Mouse (Mus musculus) skeletal muscle tissue, adult 2 months (tissue): ENCODE results near the gene Sirt6.
A peak's percentile ranks its signal among the peaks of the same experiment; 100 is the strongest.
"Not testable (repeated sequence)": the region's sequence is repeated elsewhere in the genome, so short reads cannot be mapped to it uniquely, and the experiment has no call there.

Experiments
- DNase-seq: peaks from one replicate; pipeline ENCODE4 v3.0.0-alpha.2; 2012; ENCODE audit warnings: low read depth, low spot score

The Sirt6 gene

DNA sequence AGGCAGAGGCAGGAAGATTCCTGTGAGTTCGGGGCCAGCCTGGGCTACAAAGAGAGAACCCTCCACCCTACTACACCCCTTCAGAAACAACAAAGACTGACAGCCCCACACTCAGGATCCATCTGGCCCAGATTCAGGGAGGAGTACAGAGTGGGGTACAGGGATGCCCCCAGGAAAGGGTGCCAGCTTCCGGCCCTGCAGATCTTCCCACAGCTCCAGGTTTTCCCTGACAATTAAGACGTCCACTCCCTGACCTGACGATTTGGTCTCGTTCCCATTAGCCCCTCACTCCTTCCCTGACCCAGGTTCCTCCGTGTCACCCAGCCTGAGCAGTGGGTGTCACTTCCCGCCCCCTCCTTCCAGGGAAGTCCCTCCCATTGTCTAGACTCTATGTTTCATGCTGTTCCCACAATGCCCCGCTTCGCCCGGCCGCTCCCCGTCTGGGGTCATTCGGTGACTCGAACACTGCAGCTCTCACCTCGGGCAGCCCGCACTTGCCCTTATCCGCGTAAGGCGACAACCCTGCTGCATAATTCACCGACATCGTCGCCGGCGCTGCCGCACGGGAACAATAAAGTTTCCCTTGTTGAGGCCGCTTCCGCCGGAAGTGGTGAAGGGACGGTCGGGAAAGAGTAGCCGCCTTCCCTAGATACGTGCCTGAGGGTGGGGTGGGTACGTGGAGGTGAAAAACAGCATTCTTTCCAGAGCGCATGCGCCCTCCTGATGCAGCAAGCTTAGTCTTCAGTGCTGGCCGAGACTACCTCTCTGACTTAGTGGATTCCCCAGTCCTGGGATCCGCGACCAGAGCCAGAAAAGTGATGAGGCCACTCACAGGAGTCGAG, at the start of gene Sirt6:
Gene Sirt6, minus strand, starts transcription at position 804 of the 842 bp plus-strand sequence.
- DNase-seq: peak; percentile 97

DNA sequence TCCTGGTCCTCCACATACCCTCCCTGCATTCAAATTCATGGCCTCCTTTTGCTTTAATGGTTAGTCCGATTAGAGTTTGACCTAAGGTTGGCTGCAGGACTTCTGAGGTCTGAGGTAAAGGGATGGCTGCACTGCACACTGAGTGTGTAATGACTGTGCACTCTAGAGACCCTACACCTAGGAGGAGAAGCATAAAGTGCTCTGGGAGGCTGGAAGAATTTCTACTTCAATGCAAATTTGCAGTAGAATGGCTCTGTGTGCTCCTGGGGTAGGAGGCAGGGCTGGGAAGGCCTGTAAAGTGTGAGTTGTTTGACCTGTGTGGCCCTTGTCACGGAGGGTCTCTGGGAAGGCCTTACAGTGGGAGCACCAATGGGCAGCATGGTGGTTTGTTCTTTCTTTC, 28.6 kb upstream of the Sirt6 start:
- no peak for DNase-seq

DNA sequence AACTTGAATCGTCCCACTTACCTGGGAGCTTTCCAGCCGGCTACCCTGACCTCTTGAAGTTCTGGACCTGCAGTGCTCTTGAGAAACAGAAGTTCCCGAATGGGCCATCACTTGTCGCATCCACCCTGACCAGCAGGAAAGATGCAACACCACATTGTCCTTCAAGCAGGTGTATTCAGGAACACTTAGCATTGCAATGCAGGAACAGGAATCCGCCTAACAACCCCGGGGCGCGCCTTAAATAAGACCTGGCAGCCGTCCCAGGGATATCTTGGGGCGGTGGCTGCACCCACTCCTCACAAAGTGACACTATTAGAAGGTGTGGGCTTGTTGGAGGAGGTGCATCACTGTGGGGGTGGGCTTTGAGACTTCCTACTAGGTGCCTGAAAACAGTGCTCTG, 27.6 kb upstream of the Sirt6 start:
- no peak for DNase-seq

DNA sequence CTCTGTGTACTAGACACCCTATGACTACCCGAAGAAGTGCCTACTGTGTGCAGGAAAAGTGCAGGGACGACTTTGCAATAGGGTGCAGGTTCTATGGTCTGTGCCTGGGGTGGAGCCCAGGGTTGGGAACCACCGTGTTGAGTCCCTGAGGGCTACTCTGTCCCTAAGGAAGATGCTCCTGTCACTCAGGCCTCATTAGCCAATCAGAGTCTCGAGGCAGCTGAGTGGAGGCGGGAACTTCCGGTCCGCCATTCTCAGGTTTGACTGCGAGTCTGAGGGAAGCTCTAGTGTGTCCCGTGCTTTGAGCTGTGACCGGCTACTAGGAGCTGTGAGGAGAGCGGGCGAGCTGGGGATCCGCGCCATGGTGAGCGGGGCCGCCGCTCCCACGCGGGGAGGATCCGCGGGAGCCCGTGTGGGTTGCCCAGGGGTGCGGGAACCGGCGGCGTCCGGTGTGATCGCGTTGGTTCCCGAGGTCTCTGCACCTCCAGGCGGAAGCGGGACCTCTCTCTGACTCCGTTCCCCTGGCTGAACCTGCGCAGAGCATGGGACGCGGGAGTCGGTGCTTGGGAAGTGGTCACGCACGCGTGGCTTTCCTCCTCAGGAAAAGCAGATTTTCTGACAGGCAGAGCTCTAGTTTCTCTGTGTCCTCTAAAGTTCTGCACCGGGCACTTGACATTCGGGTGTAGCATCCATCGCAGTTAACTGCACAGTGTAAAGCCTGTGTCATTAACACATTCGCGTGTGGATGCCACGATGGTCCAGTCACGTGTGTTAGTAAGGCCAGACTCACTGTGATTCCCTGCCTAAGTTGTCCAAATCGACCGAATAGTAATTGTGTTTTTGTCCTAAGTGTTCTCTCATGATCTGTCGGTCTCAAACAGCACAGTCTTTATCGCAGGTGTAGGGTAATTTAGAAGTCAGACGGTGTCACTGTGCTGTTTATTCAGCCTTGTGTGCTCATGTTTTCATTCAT, 21.5 kb upstream of the Sirt6 start, which contains the start of gene Gm10778:
Gene Gm10778, plus strand, starts transcription at position 257 of the 973 bp plus-strand sequence.
- DNase-seq: peak; percentile 82

DNA sequence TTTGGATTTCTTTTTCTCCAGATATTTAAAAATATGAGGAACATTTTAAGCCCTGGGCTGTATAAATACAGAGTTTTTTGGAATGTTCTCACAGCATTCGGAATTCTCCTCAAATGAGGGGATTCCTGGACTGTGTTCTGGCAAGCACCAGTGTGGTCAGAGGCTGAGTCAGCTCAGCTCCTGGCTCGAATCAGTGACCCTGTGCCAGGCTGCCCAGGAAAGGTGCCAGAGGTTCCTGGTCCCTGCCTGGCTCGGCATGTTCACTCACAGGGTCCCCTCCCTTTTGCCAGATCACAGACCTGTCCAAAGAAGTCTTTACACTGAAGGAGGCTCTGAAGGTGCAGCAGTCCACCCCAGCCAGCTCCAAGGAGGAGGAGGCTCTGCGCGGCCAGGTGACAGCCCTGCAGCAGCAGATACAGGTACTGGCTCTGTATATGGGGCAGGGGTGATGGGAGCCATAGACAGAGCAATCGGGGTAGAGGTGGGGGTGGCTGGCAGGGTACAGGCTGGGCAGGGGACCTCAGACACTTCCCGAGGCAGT, 18.5 kb upstream of the Sirt6 start:
- DNase-seq: no peak

DNA sequence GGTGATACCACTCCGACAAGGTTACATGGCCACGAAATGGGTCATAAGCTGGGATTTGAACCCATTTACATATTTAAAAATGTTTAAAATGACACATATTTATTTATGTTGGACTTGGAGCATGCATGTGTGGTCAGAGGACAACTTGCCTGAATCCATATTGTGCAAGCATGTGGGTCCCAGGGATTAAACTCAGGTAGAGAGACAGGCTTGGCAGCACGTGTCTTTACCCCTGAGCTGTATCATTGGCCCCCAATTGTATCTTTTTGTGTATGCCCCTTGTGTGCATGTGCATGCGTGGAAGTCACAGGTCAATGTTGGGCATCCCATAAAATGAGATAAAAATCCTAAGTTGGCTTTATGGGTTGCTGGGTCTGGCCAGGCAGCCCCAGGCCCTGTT, 17.8 kb upstream of the Sirt6 start:
- DNase-seq: no peak

DNA sequence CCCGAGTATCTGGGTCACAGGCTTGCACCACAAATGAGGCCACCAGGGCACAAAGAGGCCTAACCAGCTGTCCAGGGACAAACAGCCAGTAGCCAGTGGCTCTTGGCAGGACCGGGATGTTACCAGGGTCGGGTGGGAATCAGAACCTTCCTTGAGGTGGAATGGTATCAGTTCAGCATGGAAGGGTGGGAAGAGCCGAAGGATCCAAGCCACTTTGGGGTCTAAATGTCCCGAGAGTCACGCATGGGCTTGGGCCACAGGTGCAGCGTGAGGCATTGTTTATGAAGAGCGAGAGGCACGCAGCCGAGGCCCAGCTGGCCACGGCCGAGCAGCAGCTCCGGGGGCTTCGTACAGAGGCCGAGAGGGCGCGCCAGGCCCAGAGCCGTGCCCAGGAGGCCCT, 17.1 kb upstream of the Sirt6 start:
- no peak for DNase-seq

DNA sequence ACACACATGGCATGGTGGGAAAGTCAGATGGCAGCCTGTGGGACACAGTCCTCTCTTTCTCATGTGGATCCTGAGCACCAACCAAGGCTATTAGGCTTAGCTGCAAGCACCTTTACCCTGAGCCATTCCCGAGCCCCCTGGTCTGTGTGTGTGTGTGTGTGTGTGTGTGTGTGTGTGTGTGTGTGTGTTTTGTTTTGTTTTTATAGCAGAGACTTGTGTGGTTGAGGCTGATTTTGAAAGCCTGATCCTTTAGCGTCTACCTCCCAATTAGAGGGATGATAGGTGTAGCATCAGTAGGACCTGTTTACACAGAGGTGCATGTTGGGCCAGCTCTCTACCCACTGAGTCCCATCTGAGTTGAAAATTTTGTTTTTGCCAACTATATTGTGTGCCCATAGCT, 16.6 kb upstream of the Sirt6 start:
- no peak for DNase-seq

DNA sequence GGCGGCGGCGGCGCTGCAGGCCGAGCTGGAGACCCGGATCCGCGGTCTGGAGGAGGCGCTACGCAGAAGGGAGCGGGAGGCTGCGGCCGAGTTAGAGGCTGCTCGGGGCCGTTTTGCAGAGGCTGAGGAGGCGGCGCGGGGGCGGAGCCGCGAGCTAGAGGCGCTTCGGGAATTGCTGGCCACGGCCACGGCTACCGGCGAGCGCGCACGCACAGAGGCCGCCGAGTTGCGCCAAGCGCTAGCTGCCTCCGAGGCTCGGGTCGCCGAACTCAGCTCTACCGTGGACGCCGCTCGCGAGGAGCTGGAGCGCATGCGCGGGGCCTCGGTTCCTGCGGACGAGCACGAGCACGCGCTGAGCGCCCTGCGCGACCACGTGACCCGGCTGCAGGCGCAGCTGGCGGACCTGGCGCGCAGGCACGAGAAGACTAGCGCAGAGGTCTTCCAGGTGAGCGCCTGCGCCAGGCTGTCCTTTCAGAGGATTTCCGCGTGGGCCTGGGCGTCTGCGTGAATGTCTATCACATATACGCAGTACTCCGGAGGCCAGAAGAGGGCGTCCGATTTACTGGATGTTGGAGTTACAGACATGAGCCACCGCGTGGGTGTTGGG, 16.0 kb upstream of the Sirt6 start:
- peak; percentile 97 for DNase-seq

DNA sequence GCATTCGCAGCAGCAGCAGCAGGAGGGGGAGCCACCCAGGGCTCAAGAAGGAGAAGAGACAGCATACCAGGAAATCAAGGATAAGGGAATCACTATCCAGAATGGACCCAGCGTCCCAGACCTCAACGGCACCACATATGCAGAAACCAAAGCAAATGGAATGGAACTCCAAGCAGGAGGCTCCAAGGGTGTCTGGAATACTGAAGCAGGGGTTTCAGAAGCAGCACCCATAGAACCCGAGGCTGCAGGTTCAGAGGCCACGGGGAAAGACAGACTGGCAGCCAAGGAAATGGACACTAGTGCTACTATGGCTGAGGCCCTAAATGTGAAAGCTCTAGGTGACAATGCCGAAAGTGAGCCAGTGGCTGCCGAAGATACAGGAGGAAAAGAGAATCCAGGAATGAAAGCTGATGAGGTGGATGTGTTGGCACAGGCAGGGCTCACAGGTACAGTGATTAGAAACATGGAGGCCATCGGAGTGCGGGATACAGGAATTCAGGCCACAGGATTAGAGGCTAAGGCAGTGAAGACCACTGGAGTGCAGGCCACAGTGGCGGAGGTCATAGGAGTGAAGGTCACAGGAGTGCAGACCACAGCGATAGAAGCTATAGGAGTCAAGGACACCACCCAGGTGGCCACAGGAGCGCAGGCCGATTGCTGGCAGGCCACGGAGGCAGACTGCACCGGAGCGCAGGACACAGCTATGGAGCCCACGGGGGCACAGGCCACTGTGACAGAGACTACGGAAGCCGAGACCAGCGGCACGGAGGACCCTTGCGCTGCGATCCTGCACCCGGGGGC, 15.3 kb upstream of the Sirt6 start:
- DNase-seq: no peak

DNA sequence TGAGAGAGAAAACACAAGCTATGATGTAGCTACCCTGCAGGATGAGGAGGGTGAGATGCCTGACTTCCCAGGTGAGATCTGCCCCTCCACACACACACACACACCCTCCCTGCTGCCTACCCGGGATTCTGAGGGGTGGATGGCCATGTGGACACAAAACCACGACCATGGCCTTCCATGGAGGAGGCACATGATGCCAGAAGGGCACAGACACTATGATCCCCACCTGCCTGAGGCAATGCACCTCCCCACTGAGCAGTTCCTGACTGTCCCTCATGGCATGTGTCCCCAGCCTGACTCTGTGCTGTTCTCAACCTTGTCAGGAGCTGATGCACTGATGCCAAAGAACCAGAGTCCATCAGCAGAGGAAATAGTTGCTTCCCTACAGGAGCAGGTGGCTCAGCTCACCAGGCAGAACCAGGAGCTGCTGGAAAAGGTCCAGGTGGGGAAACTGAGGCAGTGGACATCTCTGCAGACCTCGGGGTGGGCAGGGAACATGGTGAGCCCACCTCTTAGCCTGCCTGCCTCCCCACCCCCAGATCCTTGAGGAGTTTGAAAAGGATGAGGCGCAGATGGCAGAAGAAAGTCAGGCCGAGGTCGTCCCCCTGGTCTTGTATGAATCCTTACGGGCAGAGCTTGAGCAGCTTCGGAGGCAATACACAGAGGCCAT, 14.5 kb upstream of the Sirt6 start:
- no peak for DNase-seq

DNA sequence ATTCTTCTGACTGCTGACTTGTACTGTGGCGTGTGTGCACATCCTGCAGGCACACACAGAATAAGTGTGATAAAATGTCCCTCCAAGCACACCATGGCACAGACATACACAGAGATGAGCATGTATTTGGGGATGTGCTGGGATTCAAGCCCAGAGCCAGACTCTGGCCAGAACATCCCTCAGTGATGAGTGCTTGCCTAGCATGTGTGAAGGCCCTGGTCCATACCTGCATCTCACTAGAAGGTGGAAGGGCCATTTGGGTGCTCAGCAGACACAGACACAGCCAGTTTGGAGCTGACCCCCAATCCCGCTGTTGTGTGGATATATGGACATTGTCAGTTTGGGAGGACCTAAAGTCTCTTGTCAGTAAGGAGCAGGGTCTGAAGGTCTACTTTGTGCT, 14.0 kb upstream of the Sirt6 start:
- no peak for DNase-seq

DNA sequence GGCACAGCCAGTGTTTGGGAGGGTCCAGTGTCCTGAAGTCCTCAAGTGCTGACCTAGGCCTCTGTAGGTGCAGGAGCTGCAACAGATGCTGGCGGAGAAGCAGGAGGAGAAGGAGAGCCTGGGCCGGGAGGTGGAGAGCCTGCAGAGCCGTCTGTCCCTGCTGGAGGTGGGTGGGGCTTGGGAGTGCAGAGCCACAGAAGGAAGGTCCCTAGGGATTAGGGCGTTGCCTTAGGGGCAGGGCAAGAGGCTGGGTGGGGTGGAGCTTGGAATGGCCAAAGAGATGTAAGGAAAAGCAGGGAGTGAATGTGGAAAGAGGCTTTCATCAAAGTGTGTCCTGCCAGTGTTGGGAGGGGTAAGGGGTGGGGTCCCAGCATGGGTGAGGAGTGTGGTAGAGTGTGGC, 13.2 kb upstream of the Sirt6 start:
- not testable (repeated sequence) for DNase-seq

DNA sequence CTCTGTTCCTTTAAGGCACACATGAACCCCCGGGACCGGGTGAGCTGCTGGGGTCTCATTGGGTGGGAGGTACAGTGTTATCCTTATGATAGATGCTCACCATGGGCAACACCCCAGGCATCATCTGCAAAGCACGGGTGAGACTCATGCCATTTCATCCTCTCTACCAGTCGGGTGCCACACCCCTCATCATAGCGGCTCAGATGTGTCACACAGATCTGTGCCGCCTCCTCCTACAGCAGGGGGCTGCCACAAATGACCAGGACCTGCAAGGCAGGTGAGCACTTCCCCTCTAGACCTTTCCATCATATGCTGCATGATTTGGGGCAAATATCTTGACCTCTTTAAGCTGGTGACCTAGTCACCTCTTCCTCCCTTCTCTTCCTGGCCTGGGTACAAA, 10.5 kb upstream of the Sirt6 start:
- DNase-seq: no peak

DNA sequence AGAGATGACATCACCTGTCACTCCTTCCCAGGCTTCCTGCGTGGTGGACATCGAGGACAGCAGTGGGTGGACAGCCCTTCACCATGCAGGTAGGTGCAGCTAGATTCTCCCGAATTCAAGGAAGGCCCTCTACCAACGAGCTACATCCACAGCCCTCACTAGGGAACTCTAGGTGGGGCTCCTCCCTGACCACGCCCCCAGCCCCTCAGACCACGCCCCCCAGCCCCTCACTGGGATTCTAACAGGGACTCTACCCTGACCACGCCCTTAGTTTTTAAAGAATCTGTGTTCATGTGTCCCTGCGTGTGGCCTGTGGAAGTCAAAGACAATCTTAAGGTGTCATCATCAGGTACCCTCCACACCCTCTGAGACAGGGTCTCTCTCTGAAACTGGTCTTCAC, 8.7 kb upstream of the Sirt6 start:
- DNase-seq: no peak

DNA sequence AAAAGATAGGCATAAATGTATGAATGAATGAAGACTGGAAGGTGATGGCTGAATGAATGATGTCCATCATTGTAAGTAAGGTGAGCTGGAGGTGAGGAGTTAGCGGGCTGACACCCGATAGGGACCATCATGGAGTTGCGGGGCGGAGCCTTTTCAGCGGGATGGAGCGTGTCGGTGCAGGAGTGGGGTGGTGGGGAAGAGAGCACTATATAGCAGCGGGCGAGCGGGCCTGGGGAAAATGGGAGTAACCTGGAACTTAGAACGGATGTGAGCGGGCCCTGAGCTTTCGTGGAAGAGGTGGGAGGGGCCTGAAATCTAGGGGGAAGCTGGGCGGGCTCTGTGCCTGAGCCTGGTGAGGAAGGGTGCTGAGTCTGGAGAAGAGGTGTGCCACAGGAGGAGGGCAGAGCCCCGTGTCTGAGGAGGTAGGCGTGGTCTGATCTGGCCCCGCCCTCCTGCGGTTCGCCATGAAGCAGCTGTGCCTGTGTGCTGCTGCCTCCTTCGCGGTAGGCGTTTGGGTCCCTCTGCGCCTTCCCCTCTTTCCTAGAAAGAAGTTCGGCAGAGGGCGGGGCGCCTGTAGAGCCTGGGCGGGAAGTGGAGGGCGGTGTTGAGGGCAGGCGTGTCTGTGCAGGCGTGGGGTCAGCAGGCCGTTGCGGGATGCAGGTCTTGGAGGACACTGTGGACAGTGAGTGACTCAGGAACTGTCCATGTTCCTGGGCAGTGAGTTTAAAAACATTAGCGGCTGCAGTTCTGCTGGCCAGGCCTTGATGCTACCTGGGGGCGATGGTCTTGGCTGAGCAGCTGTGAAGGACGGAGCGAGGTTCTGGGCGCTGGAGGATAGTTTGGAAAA, 5.9 kb upstream of the Sirt6 start:
- DNase-seq: peak; percentile 63

DNA sequence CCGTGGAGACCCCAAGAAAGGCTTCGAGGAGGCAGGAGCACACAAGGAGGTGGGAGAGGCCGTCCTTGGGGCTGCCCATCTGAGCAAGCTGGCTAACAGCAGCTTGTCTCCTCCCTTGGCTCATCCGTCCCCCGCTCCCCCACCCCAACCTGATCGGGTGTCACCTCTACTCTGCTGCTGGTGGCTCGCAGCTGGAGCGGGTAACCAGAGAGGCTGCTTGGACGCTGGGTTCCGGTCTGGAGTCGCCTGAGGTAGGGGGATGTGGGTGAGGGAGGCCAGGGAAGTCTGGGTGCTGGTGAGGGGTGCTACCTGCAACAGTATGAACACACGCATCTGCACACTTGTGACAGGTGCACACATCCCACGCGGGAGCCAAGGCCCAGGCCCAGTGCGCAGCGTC, 793 bp upstream of the Sirt6 start, which contains the start of gene Ankrd24:
Gene Ankrd24, plus strand, starts transcription at position 151 of the 400 bp plus-strand sequence.
- DNase-seq: no peak

DNA sequence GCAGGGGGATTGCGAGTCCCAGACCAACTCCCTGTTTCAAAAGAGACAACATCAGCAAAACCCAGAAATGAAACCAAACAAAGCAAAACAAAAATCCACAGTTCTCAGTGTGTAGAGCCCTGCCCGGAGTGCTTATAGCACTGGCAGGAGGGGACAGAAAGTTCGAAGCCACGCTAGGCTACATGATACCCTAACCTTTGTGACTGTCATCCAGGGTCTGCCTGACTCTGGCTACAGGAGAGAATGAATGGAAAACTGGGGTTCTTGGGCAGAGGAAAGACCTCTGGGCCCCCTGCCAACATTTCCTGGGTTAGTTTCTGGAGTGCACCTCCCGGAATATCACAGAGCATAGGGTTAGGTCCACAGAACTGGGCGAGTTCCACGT, 231 bp upstream of the Sirt6 start:
- DNase-seq: no peak
